Mouse (Mus musculus): Measurements from ENCODE around the gene Nepro.
A peak's percentile ranks its signal among the peaks of the same experiment; 100 is the strongest.

Gene Nepro

DNA sequence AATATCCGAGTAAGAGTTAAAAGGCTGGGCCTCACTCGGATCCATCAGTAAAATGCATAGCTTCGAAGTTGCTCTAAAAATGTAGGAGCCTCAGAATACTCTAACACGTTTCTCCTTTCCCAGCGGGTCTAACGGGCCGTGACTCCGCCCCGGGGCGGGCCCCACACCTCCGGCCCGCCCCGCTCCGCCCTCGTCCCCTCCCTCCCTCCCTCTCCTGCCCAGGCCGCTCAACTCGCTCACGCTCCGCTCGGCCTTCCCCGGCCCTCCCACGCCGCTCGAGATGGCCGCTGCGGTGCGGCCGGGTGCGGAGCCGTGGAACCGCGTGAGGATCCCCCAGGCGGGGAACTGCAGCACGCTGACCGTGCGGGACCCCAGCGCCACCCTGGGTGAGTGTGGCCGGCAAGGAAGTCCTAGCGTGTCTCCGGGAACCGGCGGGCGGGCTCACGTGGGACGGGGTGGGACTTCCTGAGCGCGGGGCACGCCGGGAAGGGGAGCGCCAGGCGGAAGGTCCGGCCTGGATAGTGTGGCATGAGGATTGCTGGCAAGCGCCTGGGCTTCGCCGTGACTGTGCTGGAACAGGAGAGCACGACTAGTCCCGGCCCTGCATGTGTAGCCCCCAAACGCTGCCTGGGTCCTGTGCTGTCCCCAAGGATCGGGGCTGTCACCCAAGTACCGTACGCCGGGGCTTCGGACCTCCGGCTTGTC, at the start of gene Nepro:
Gene Nepro (plus strand): TSS at position 219 of the 705 bp plus-strand sequence.
- DNase-seq (ENCODE audit: low spot score in 2 of 2) = peak; percentile 88 to 94

DNA sequence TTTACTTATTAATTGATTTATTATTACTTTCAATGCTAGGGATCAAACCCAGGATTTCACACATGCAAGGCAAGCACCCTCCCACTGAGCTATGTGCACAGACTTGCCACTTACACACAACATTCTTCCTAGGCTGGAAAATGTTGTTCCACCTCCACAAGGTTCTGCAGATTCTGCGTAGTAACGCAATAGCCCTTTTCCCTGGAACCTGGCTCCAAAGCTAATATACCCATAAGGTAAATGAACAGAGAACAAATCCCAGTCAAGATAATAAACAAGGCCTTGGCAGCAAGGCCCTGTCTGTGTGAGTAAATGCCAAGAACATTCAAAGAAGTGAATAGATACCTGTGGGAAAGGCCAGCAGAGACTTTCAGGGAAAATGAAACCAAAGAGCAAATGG, 47.7 kb upstream of the Nepro start:
- no peak for DNase-seq (ENCODE audit: low spot score in 2 of 2)

DNA sequence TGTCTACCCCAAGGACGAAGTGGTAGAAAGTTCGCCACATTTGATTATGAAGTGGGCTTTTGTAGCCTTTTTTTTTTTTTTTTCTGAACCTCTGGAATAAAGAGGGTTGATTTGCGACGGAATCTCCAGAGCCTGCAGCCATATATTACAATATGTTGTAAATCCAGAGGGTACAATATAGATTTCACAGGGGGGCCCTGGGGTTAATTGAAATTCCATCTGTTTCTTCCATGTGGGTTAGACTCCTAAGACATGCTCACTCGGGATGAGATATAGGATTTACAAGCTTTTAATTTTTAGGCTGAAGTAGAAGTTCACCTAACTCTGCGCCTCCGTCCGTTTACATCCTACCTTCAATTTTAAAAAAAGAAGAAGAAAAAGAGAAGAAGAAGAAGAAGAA, 45.0 kb upstream of the Nepro start:
- DNase-seq (ENCODE audit: low spot score in 2 of 2) = no peak

DNA sequence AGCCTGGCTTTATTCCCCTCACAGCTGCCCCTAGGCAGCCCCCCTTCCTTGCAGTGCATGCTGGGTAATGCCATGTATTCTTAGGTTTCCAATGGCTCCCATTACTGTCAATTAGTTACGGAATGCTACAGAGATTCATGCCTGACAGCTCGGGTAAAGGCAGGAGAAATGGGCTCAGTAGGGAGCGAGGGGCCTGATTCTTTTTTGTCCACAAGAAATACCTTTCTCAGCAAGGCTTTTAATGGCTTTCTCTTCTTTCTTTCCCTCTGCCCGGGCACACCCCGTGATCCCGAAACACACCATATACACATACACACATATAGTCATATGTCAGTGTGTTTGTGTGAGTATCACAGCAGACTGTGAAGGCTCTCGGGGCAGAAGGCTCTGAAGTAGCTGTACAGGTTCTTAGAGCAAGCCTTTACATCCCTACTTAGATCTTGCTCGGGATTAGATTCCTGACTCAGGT, 44.6 kb upstream of the Nepro start:
- no peak for DNase-seq (ENCODE audit: low spot score in 2 of 2)

DNA sequence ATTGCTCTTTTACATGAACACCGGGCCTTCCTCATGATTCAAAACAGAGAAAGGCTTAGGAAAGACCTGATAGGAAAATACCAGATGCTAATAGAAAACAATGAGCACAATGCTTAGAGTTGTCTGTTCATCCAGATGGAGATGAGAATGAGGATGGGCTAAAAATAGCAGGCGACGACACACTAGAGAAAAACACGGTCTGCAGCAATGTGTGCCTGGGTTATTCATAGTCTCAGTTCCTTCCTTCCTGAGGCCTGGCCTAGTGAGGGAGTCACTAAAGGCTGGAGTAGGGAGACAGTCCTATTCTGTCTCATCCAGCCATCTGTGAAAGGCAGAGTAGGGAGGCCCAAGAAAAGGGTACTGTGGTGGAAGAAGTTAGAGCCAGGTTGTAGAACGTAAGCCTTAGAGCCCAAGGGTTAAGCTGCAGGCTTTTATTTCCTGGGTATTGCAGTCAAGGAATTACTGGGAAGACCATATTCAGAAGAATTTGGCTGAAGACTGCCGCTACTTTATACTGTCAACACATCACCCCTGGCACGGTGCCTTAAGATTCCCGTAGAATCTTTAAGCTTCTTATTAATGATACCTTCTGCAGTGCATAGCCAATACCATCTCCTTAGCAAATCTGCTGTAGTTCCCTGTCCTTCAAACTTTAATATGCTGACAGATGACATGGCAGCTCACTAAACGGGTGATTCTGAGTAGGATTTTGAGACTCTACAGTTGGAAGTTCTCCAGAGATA, 43.2 kb upstream of the Nepro start:
- no peak for DNase-seq (ENCODE audit: low spot score in 2 of 2)

DNA sequence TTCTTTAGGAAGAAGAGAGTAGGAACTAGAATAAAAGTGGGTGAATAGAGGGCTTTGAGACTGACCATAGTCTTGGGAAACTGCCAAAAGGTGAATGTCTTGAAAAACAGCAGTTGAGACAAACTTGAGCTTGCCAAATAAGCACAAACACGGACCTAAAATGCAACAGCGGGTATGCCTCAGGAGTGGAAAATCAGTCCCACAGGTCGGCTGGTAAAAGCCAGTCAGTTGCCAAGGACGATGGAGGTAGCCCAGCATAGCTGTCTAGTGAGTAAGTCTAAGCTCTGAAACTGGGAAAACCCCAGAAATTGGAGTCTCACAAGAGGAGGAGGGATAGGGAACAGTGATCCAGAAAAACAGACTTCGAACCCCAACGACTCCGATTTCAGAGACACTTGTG, 39.5 kb upstream of the Nepro start:
- DNase-seq (ENCODE audit: low spot score in 2 of 2) = no peak

DNA sequence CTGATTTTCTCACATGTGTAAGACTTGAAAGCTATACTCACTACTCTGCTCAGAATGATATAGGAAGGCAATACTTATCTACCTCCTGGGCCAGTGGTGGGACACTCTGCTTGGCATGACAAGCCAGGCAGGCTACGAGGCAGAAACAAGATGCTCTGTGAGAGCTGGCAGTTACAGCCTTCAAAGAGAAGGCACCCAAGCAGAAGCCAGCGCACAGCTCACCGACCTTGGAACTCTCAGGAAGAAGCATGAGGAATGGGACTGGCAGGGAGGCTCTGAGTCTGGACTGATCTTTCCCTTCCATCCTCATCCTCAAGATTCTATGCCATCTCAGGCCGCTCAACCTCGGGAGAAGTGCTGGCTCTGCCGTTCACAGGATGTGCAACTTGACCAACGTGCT, 38.7 kb upstream of the Nepro start:
- no peak for DNase-seq (ENCODE audit: low spot score in 2 of 2)

DNA sequence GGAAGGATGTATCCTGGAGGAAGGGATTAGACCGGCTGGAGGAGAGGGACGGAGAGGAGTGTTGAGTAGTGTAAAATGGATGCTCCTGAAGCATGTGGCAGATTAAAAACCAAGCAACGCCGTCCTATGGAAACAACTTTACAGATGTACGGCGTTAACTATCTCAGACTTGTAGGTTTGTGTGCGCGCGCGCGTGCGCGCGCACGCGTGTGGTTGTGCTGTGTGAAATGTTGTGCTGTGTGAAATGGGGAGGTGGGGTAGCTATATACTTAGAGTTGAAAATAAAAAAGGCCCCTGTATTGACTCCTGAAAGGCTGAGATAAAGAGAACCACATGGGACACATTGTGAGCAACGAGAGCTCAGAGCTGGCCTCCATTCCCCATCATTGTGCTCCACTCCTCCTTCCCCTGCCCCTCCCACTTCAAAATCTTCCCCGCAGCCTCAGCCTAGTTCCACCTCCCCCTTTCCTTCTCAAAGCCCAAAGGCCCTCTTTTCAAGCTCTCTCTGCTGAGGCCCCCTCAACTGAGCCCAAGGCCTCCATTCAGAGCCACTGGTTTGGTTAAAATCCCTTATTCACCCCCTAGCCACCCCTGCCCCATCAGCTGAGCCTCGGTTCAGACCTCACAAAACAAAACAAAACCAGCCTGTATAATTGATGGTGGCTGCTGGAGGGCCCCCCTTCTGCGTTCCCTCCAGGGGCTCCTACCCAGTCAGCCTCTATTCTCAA, 36.9 kb upstream of the Nepro start:
- DNase-seq (ENCODE audit: low spot score in 2 of 2) = no peak

DNA sequence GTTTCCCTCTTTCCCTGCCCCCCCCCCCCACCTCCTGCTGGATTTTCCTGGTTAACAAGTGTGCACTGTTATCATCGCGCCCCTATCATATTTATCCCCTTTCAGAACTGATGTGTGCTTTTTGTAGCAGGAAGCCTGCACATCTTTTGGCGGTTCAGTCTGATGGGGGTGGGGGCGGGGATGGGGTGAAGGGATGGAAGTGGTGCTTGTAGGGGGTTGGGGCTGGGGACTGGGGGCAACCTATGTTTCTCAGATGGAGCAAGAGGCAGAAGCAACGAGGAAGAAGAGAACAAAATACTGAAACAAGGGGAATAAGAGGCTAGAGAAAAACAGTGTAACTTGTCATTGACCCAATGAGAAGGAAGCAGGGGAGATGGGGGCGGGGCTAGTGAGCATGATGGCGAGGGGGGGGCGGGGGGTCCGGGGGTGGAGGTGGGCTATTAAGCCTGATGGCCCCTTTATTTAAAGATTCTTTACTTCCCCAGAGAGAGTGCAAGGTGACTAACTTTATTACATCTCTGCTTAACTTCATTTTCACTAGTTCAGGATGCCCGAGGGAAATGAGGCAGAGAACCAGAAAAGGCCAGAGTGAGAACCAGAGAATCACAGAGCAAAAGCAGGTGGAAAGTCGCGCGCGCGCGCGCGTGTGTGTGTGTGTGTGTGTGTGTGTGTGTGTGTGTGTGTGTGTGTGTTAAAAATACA, 36.2 kb upstream of the Nepro start:
- no peak for DNase-seq (ENCODE audit: low spot score in 2 of 2)

DNA sequence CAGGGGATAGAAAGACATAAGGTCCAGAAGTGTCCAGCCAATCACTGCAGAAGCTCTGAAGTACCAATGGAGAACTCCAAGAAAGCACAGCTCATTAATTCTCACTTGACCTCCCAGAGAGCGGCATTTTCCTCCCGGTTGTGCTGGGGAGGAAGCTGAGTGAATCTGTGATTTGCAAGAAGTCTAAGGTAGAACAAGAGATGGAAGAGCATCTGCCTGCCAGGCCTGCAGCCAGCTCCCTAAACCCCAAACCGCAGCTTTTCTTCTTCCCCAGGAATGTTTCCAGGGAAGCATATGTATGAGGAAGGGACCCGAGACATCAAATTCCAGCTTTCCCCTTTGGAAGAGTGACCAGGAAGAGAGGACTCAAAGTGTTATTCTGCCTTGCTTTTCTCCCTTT, 35.6 kb upstream of the Nepro start:
- DNase-seq (ENCODE audit: low spot score in 2 of 2) = no peak

DNA sequence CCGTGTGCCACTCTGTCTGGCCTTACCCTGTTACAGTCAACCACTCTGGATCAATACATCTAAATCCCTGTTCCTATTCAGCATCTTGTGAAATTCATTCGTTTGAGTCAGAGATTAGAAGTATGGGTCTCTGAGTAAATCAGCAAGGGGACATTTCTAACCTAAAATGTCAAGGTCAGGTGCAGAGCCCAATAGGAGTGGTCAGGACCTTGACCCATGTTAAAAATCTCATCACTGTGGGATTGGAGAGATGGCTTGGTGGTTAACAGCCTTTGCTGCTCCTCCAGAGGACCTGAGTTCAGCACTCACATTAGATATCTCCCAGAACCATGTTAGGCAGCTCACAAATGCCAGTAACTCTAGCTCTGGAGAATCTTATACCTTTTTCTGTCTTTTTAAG, 33.6 kb upstream of the Nepro start:
- DNase-seq (ENCODE audit: low spot score in 2 of 2) = no peak

DNA sequence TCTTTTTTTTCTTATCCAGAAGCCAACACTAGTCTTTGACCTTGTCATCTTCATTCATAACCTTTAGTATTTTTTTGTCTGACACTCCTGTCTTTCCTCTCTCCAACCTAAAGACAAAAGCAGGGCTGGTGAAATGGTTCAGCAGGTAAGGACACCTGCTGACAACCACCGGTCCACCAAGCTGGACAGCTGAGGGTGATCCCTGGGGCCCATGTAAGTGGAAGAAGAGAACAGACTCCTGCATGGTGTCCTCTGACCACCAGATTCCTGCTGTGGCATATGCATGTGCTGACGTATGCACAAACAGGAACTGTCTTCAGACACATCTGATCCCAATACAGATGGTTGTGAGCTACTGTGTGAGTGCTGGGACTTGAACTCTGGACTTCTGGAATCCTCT, 33.0 kb upstream of the Nepro start:
- DNase-seq (ENCODE audit: low spot score in 2 of 2) = no peak

DNA sequence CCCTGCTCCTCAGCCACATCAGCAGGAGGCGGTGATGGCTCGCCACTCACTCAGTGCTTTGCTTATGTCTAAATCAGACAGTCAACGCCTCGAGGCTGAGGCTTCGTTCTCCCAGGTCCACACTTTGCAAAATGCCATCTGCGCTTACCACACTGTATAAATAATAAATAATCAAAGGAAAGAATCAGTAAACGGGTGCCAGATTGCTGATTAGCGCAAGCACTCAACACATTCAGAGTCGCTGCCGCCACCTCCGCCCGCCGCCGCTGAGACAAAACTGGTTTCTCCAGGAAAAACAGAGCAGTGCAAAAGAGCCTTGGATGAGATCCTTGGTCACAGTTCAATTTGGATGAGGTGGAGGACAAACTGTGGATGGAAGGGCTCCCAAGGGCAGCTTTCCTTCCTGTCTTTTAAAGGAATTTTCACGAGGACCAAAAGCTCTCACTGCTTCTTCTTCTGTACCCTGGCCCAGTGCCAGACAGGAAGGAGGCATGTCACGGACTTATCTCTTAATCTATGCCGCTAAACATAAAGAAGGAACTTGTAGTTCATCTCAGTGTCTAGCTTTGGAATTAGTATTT, 32.5 kb upstream of the Nepro start:
- no peak for DNase-seq (ENCODE audit: low spot score in 2 of 2)

DNA sequence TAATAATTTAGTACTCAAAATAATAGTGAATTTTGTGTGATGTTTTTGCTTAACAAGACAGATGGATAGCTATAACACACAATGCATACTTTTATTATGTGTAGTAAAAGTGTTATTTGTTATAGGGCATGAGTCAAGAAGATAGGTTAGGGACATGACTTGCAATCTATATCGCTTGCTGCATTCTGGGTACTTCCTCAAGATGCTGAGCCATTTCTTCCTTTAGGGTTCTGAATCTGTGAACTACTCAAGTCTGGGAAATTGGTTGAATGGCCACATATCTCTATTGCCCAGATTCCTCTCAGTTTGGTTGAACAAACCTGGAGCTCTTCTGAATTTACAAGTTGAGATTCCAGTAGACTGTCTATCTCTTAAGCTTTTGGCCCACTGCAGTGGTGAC, 31.6 kb upstream of the Nepro start:
- DNase-seq (ENCODE audit: low spot score in 2 of 2) = no peak

DNA sequence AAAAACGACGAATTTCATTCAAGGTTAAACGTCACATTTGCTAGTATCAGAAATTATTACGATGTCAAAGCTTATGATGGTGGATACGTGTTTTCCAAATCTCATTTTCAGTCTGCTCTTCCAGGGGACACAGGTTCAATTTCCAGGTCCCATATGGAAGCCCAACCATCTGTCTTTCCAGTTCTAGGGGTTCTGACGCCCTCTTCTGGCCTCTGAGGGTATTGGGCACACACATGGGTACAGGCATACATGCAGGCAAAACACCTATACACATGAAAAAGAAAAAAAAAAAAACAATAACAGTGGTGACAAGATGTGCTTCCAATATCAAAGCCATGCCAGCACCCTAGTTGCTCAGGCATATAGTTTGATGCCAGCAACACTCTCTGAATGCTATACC, 30.4 kb upstream of the Nepro start:
- no peak for DNase-seq (ENCODE audit: low spot score in 2 of 2)

DNA sequence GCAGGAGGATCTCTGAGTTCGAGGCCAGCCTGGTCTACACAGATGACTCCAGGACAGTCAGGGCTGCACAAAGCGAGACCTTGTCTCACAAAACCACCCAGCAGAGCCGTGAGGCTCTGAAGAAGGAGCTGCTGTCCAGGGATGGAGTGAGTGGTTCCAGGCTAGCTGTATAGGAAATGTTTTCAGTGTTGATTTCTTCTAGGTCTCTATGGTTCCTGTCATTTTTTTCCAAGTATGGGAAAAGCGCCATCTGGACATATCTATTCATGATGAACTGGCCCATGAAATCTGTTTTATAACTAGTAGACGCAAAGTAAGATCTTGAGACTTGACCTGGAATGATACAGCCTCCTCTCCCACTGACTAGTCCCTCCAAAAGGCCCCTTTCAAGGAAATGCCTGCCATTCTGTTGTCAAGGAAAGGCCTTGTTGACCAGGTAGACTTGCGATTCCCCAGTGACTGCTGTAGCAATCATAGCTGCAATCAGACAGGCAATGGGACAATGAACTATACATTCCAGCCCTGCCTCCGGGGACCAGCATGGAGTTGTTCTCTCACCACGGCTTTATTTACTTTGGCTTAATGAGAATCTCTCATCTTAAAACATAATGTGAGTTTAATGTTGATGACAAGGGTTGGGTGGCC, 28.8 kb upstream of the Nepro start:
- DNase-seq (ENCODE audit: low spot score in 2 of 2) = no peak

DNA sequence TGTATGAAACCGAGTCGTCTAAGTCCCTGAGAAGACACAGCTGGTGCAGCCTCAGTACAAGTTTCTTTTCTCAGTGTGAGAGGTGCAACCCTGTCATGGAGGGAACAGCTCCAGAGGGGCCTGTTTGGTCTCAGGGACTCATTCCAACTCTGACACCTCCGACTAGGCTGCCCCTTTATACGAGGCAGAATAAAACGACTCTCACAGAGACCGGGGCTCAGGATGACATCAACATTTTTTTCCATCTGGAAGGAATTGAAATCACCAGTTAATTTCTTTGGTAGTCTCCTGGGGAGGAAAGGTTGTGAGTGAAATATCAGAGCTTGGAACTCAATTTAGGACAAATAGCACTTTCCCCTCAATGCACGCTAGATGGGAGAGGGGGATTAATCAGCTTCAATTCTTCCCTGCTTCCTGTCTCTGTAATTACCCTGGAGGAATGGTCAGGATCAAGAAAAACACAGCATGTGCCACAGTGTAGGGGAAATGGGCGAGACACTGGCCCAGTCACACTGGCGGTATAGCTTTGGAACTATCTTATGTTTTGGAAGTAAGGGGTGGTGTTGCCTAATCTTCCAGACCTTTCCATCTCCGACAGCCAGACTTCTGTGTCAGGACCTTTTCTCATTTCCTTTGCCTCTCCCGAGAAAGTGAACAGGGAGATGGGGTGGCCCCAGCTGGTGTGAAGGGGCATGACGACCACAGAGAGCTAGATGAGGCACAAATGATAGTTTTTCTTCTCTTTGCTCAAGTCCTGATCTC, 28.1 kb upstream of the Nepro start:
- DNase-seq (ENCODE audit: low spot score in 2 of 2) = no peak

DNA sequence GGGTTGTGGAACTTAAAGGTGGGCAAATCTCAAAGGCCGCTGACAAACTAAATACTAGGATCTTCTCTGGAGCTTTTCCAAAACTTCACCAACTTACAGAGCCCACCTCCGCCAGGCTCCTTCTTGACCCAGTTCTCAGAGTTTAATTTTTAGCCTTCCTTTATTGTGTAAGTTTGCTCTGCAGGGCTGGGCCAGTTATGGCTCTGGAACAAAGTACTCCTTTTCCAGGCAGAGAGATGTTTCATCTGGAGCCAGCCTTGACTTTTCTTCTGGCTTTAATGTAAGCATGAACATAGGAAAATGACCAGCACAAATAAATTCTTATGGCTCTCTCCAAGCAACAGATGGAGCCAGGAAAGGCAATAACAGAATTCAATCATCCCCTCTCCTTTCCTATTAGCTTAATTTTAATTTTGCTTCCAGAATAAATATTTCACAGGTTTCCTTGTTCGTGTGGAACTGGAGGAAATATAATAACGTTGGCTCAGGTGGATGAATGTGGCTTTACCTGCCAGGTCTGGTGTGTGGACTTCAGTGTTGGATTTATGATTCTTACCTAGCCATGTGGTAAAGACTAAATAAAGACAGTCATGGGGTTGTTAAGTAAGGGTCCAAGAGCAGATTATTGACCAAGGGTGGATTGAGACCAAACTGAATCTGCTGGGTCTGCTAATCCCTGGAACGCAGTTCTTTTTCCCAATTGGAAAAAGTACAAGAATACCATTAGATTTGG, 26.5 kb upstream of the Nepro start:
- DNase-seq (ENCODE audit: low spot score in 2 of 2) = no peak

DNA sequence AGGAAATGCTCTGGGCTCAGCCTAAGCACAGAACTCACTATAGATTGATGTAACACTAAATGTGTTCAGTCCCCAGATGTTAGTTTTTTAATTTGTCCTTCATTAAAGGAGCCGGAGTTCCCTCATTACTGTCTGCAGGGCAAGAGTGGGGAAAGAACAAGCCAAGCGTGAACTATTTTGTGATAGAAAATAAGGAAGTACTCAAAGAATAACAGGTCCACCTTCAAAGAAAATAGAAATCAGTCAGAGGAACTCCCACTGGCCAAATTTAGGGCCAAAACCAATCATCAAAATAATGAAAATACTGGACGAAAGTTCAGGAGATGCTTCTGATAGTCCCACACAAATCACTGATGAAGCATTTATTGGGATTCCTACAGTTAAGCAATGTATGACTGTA, 22.9 kb upstream of the Nepro start:
- no peak for DNase-seq (ENCODE audit: low spot score in 2 of 2)

DNA sequence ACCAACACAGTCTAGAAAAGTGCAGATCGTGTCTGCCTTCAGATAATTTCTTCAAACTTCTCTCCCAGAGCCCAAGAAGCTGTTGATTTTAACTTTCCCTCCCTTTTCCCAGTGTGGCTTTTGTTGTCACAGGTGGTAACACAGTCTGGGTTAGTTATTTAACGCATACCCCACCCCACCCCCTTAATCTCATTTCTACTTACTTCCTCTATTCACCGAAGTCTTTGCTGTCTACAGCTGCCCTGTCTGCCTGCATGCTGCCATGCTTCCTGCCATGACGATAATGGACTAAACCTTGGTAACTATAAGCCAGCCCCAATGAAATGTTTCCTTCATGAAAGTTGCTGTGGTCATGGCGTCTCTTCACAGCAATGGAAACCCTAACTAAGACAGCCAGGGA, 21.8 kb upstream of the Nepro start:
- no peak for DNase-seq (ENCODE audit: low spot score in 2 of 2)
